Mouse (Mus musculus) lung, adult 2 months (tissue): Measurements from ENCODE around the gene Parpbp.

Experiments used
- CTCF ChIP-seq: fragments of 200-500 bp; IDR thresholded peaks from 2 replicates; pipeline ENCODE4 v1.5.1; 2011; ENCODE audit warnings: mild to moderate bottlenecking, low read length, control low read depth; ENCODE audit not compliant: insufficient read depth
- POLR2A ChIP-seq: fragments of 200-500 bp; IDR thresholded peaks from 2 replicates; pipeline ENCODE4 v1.6.1; 2011; ENCODE audit warnings: low read depth, mild to moderate bottlenecking, control low read depth, low read length, borderline replicate concordance; ENCODE audit errors: extremely low read depth

DNA sequence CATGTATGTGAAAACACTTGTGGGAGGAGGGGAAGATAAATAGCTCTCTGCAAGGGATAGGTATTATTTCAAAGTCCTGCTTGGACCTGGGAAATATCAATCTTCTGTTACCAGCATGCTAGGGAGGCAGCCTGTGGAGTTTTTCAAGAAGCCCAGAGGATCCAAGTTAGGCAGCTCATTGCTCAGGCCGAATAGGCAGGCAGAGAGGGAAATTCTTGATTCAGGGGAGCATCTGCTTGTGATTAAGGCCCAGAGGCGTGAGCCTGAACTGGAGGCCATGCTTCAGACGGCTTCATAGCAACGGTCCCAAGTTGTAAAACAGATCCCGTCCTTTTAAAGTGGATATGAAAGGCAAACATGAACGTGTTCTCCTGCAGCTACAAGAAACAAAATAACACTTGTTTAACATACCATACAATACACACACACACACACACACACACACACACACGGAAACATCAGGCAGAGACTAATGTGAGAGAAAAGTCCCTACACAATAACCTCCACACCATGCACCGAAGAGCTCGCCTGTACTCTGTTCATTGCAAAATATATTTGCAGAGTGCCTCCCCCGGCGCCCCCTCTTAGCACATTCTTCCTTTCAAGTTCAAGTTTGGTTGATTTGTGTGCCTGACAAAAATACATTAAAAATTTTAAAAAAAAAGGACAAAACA lies 100.5 kb downstream of the Parpbp start:
- no peak for TF ChIP-seq POLR2A
- no peak for TF ChIP-seq CTCF
